Mouse (Mus musculus): ENCODE measurements around the gene Dop1b.
A peak's percentile ranks its signal among the peaks of the same experiment; 100 is the strongest.

The Dop1b gene

GRCm38 (mm10) chr16:93832451-93833276 is 121.0 kb downstream of the Dop1b start:
- peak; percentile 34 for DNase-seq

- DNase-seq: no peak
Measured at GRCm38 (mm10) chr16:93833551-93833950, 121.8 kb downstream of the Dop1b start.

- no peak for DNase-seq
Measured at GRCm38 (mm10) chr16:93834076-93834475, 122.4 kb downstream of the Dop1b start.

- DNase-seq: no peak
Measured at GRCm38 (mm10) chr16:93839049-93839448, 127.3 kb downstream of the Dop1b start.

- no peak for DNase-seq
Measured at GRCm38 (mm10) chr16:93850527-93850926, 138.8 kb downstream of the Dop1b start.

- DNase-seq: no peak
Measured at GRCm38 (mm10) chr16:93859967-93860366, 148.3 kb downstream of the Dop1b start.
